Mouse (Mus musculus) liver, postnatal 0 days (tissue): ENCODE data around the gene Gm20388.

ENCODE experiments used
- CTCF ChIP-seq: sonication (generic); IDR thresholded peaks from 2 replicates; pipeline ENCODE4 v1.5.1; 2016; ENCODE audit warnings: antibody characterized with exemption, low read depth
- EP300 ChIP-seq: IDR thresholded peaks from 2 replicates; pipeline ENCODE4 v1.6.1; 2016; ENCODE audit warnings: antibody characterized with exemption, low read depth, mild to moderate bottlenecking

DNA sequence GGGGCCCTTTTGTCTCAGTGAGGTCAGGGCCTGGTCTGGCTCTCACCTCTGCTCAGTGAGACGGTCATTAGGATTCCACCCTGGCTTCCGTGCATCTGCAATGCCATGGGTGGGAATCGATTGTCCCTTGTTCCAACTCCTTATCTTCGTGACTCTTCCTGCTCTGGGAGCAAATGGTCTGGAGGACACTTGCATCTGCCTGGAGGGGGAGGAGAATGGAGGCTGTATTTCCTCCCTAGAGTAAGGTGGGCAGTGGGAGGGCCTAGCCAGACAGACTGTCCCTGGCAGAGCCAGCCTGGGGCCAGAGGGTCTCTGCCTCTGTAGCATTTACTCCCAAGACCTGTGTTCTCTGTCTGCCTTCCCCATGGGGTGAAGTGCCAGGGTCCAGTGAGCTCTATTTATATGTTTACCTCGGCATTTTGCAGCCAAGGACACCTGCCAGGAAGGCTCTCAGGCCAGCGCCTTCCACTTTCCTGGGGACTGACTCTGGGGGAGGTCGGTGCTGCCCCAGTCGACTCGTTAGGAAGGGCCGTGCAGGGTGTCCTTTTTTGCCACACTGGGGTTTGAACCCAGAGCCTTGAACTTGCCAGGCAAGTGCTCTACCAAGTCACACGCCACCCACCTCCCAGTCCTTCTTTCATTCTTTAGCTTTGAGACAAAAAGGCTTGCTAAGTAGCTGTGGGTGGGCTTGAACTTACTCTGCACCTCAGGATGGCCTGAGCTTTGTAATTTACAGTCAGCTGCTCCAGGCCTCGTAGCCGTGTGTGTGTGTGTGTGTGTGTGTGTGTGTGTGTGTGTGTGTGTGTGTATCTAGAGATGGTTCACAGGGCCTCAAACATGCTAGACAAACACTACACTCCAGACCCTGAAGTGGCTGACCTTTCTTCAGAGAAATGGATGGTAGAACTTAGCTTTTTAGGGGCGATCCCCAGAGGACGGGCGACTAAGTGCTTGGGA is 583.1 kb downstream of the Gm20388 start:
- no peak for TF ChIP-seq CTCF
- no peak for TF ChIP-seq EP300
